Mouse (Mus musculus): ENCODE results near the gene Oprm1. TPM values are rescaled to one million over a fixed set of nuclear protein-coding genes. Genes with fewer than 3 reads are reported as not detected.

The Oprm1 gene
- polyA plus RNA-seq (2014; fragmentation: Illumina TruSeq; extraction: RNeasy Lipid Tissue Mini Kit (QIAGEN cat#74804); ENCODE audit: low read depth, low replicate concordance), result not detected

GRCm38 (mm10) chr10:6758206-6758605, at the start of gene Oprm1:
Gene Oprm1 (plus strand): TSS chr10:6758506.

GRCm38 (mm10) chr10:6761287-6761811, 3.0 kb downstream of the Oprm1 start, which contains the start of gene Gm10945:
Gene Gm10945 (minus strand): TSS chr10:6761761.

GRCm38 (mm10) chr10:7052315-7053017, 294.2 kb downstream of the Oprm1 start, which contains the start of gene Ipcef1:
Gene Ipcef1 (minus strand): TSS chr10:7052478.

Other genes starting within 250 kb of the Oprm1 start
- gene Gm10945, start 3.3 kb downstream of the Oprm1 start, polyA plus RNA-seq (2014; fragmentation: Illumina TruSeq; extraction: RNeasy Lipid Tissue Mini Kit (QIAGEN cat#74804); ENCODE audit: low read depth, low replicate concordance), result not detected

Data from adrenal gland, adult 10 weeks (tissue).